Mouse (Mus musculus): ENCODE results near the gene H6pd.

Gene H6pd

GRCm38 (mm10) chr4:149975291-149975690, 33.5 kb downstream of the H6pd start:
- DNase-seq: no peak

- DNase-seq: no peak
Observed at GRCm38 (mm10) chr4:149971393-149971792, 37.4 kb downstream of the H6pd start.

- peak; percentile 56 for DNase-seq
Observed at GRCm38 (mm10) chr4:149968526-149968925, 40.3 kb downstream of the H6pd start.

- DNase-seq: no peak
Observed at GRCm38 (mm10) chr4:149966963-149967362, 41.9 kb downstream of the H6pd start.

GRCm38 (mm10) chr4:149966252-149966651, 42.6 kb downstream of the H6pd start:
- DNase-seq: peak; percentile 83

GRCm38 (mm10) chr4:149965672-149966071, 43.2 kb downstream of the H6pd start:
- DNase-seq: no peak

- DNase-seq: no peak
Observed at GRCm38 (mm10) chr4:149965242-149965641, 43.6 kb downstream of the H6pd start.

- no peak for DNase-seq
Observed at GRCm38 (mm10) chr4:149964770-149965169, 44.1 kb downstream of the H6pd start.

- DNase-seq: no peak
Observed at GRCm38 (mm10) chr4:149964285-149964684, 44.5 kb downstream of the H6pd start.

GRCm38 (mm10) chr4:149960391-149960790, 48.4 kb downstream of the H6pd start:
- DNase-seq: no peak

GRCm38 (mm10) chr4:149959816-149960215, 49.0 kb downstream of the H6pd start:
- DNase-seq: no peak

- DNase-seq: peak; percentile 86
Observed at GRCm38 (mm10) chr4:149958566-149958965, 50.3 kb downstream of the H6pd start.

GRCm38 (mm10) chr4:149956048-149956447, 52.8 kb downstream of the H6pd start:
- no peak for DNase-seq

- no peak for DNase-seq
Observed at GRCm38 (mm10) chr4:149955631-149956030, 53.2 kb downstream of the H6pd start.

- peak; percentile 98 for DNase-seq
Observed at GRCm38 (mm10) chr4:149954893-149955439, 53.9 kb downstream of the H6pd start, which contains the start of gene Spsb1. TSS of gene Spsb1 (minus strand) at chr4:149955043.

- peak; percentile 66 for DNase-seq
Observed at GRCm38 (mm10) chr4:149953621-149954481, 55.0 kb downstream of the H6pd start.

GRCm38 (mm10) chr4:149952201-149952600, 56.6 kb downstream of the H6pd start:
- no peak for DNase-seq

GRCm38 (mm10) chr4:149951201-149951600, 57.6 kb downstream of the H6pd start:
- DNase-seq: no peak

- DNase-seq: no peak
Observed at GRCm38 (mm10) chr4:149949691-149950090, 59.1 kb downstream of the H6pd start.

- DNase-seq: no peak
Observed at GRCm38 (mm10) chr4:149948119-149948518, 60.7 kb downstream of the H6pd start.

- no peak for DNase-seq
Observed at GRCm38 (mm10) chr4:149947396-149947795, 61.4 kb downstream of the H6pd start.

GRCm38 (mm10) chr4:149945194-149945593, 63.6 kb downstream of the H6pd start:
- no peak for DNase-seq

GRCm38 (mm10) chr4:149944214-149944613, 64.6 kb downstream of the H6pd start:
- no peak for DNase-seq
